Mouse (Mus musculus): ENCODE results near the gene Cpsf3.

Gene Cpsf3

DNA sequence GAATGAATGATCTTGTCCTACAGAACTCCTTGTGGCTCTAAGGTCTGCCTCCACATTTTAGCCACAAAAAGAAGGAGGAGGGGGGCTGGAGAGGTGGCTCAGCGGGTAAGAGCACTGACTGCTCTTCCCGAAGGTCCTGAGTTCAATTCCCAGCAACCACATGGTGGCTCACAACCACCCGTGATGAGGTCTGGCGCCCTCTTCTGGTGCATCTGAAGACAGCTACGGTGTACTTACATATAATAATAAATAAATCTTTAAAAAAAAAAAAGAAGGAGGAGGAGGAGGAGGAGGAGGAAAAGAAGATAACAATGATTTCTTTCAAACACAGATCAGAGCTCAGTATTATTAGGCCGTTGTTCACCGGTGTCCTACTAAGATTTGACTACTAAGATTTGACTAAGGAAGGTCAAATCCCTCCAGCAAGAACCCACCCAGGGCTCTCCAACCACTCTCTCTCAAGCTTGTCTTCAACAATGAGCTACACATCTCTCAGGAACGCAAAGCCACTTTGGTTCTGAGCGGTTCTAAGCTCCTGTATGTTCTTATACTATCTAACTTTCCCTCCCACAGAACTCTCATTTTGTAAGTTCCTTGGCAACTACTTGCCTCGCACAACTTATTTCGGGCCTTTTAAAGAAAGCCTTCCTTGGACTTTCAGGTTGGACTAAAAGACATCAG, at the start of gene Cpsf3:
Gene Cpsf3 (plus strand): TSS at position 631 of the 681 bp plus-strand sequence.
- no peak for DNase-seq (ENCODE audit: low read depth, low spot score)

DNA sequence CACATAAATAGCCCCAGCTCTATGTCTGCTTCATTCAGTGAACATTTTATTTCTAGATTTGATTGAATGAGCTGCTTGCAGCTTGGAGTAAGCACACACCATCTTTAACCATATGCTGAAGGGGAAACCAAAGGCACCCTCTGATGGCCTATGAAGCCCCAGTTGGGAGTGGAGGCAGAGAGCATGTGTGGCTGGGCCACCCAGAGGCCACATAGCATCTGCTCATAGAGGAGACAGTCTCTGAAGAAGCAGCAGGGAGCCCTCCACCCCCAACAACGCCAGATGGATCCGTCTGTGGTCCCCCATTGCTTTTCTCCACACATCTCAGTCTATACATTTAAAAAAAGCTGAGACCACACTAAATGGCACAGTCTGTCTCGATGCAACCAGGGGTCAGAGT, 43.2 kb upstream of the Cpsf3 start:
- no peak for DNase-seq (ENCODE audit: low read depth, low spot score)

DNA sequence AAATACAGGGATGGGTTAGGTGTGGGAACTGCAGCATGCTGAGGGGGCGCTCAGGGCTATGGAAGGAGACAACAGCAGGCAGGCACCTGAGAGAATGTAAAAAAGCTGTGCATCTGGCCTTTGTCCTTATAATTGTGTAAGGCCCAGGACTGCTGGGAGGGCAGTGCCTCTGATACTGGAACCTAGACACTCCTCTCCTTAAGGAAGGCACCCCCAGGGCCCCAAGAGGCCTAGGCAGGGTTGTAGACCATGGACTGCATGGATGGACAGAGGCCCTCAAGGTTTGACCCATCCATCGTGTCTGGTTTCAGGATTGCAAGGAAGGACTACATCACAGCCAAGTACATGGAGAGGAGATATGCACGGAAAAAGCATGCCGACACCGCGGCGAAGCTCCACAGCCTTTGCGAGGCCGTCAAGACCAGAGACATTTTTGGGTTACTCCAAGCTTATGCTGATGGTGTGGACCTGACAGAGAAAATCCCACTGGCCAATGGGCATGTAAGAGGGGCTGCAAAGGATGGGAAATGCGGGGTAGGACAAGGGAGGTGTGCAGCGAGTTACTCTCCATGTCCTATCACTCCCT, 40.7 kb upstream of the Cpsf3 start:
- no peak for DNase-seq (ENCODE audit: low read depth, low spot score)

DNA sequence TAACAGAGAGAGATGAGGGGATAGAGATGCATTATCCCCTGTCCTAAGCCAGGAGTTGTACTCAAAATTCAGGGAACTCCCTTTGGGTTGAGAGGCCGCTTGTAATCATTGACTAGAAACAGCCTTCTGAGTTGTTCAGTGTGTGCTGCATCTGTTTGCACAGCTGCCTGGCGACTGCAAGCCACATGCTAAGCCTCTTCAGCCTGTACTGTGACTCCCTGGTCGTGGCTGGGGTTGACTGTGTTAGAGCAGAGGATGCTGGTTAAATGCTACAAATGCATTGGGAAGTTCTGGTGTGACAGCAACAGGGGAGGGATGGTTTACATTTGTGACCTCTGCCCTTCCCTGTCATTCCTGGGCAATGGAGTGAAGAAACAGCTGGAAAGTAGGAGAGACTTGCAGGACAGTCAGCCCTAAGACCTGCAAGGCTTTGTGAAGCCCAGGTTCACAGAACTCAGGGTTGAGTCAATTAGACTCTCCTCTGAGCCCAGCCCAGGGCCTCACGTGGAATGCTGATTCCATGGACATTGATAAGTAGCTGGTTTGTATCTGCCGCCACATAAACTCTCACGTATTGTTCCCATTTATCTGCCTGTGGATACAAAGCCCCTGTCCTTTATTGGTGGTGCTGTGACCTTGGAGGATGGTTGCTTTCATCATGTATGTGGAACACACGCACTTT, 37.3 kb upstream of the Cpsf3 start:
- no peak for DNase-seq (ENCODE audit: low read depth, low spot score)

DNA sequence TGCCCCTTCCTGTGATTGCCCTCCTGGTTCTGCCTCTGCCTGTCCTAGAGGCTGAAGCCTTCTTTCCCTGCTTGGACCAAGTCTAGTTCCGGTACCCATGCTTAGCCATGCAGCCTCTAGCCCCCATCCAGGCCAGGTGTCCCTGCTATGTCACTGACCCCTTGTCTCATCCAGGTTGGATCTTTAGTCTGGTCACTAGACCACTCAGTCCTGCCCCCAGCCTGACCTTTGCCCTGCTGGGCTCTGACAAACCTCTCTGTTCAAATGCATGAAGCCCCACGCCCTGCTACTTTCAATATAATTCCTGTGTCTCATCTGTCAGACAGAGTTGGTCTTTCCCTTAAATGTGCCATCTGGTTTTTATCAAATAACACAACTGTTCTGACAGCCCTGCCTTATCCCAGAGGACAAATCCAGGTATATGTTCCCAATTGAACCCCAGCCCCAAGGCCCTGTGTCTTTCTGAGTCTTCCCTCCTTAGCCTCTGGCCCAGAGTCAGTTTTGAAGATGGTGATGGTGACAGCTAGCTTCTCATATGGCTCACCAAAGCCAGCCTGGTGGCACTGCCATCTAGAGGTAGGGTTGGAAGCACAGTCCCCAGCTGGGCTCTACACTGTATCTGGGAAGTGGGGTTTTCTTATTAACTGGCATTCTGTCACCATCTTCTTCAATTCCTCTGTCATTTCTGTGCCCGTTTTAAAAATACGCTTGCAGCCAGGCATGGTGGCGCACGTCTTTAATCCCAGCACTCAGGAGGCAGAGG, 24.5 kb upstream of the Cpsf3 start:
- DNase-seq (ENCODE audit: low read depth, low spot score) = no peak

DNA sequence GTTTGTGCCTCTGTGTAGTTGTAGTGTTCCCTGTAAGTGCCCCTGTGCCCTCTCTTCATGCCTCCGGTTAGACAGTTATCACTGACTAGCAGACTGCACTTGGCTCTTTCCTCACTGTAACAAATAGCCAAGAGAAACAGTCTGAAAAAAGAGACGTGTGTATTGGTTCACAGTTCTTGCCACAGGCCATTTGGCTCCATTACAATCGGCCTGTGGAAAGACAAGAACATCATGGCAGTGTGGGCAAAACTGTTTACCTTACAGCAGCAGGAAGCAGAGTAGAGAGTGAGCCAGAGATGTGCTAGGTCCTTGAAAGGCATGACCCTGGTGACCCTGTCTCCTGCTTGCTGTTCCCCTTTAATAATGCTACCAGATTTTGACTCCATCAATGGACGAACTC, 23.7 kb upstream of the Cpsf3 start:
- DNase-seq (ENCODE audit: low read depth, low spot score) = no peak

DNA sequence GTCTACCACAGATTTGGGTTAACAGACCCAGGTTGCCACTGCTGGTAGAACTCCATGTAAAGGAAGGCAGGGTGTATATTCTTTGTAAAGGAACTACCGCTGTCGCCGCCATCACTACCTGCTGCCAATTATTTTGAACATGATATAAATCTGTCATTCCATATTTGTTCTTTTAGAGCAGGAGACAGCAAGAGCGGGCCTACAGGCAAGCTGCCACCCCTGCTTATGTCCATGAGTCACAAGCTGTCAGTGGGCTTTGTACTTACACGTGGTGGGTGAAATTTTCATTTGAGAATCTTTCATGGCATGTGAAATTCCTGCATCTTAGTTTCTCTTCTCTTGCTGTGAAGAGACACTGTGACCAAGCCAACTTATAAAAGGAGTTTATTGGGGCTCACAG, 21.9 kb upstream of the Cpsf3 start:
- DNase-seq (ENCODE audit: low read depth, low spot score) = no peak

DNA sequence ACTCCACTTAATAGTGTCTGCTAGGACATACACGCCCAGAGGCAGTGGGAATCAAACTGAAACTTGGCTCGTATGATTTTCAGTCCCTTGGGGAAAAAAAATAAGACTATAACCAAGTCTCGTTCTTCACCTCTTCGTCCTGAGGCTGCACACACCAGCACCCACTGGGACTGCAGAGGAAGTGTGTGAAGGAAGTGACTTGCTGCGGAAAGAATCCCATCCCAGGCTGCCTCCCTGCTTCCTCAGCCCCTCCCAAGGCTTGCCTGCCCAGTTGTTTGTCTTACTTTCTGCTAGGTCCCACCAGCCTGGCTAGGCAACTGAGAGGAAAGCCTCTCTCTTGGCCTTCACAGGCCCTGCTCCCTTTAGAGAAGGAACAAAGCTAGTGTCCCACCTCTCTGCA, 20.9 kb upstream of the Cpsf3 start:
- peak; percentile 72 for DNase-seq (ENCODE audit: low read depth, low spot score)

DNA sequence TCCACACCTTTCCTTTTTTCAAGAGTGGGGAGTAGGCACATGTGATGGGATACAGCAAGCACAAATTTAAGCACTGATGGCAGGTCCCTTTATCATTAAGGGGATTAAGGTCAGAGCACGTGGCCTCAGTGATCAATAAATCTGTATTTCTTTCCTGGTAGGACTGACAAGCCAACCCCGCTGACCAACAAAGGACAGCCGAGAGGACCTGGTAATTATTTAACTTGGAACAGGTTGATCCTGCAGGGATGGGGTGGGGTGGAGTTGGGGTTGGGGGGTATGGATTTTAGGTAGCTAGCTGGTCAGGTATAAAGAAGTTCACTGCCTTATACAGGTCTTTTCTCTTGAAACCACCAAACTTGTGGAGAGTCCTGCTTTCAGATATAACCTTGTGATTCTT, 20.2 kb upstream of the Cpsf3 start:
- no peak for DNase-seq (ENCODE audit: low read depth, low spot score)

DNA sequence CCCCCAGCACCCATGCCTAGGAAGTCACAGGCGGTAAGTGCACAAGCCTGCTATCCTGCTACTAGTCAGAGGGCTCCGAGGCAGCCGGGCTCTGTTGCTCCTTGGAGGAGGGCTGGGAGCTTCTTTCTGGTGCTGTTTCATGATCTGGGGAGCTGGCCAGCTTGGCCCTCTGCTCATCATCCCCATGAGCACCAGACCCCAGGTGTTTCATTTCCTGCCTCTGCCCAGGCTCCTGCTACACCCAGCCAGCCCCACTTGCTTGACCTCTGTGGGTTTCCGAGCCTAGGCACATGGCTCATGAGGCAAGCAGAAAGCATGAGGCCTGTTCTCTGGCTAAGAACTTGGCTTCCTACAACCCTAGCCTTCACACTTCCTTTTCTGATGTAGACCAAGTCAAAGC, 19.7 kb upstream of the Cpsf3 start:
- DNase-seq (ENCODE audit: low read depth, low spot score) = no peak

DNA sequence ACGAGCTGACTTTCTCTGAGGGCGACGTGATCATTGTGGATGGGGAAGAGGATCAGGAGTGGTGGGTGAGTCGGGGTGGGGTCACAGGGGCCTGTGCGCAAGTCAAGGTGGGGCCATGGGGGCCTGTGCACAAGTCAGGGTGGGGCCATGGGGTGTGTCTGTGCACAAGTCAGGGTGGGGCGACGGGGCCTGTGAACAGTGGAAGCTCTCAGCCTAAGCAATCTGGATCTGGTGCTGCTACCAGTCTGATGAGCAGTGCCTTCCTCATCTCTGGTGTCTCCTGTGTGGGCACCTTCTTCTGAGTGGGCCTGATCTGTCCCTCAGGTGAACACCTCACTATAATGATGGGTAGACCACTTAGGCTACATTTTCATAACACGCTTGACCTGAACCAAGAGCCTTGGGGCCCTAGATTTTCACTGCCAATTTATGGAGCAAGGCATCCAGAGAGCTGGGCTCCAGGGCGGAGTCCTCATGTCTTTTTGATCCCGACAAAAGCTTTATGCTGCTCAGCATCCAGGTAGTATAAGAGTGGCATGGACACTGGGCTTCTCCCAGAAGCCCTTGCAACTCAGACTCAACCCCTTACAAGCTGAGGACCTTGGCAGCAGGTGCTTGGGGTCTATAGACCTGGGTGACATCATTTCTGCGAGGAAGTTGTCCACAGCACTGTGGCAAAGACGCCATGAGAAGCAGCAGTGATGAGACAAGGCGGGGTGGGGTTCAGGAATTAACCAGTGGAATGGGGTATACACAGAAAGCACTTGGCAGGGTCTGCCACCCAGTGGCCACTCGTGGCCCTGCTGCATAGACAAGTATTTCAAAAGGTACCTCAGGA, 19.0 kb upstream of the Cpsf3 start:
- peak; percentile 34 for DNase-seq (ENCODE audit: low read depth, low spot score)

DNA sequence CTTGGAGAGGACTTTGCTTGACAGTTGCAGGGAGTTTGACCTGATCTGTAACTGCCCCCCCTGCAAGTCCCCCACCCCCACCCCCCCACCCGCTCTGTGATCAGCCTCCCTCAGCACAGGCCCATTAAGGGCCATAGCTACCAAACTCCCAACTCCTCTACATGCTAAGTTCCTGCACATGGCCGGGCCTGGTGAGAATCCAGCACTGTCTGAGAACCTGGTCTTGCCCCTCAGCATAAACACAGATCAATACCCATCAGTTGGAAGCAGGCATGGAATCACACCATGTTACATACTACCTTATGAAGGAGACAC, 18.4 kb upstream of the Cpsf3 start:
- DNase-seq (ENCODE audit: low read depth, low spot score) = no peak

DNA sequence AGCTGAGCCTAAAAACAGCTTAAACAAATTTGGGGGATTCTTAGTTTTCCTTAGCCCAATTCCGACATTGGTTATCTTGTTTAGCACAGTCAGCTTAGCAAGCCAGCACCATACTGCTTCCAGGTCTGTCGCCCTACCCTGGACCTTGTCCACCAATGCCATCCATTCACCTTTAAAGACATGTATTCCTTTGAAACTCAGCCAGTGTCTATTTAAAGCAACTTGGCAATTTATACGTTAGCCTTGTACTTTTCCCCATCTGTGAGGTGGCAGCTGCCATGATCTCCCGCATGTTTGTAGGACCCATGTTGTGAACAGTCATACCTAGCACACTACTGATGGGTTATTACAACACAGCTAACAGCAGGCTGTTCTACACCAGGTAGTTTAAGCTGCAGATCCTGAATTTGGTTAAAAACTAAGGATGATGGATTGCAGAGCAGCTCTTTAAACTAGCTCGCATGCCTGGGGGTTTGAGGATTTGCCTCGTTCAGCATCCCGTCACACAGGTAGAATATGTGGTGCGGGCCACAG, 17.0 kb upstream of the Cpsf3 start:
- DNase-seq (ENCODE audit: low read depth, low spot score) = no peak

DNA sequence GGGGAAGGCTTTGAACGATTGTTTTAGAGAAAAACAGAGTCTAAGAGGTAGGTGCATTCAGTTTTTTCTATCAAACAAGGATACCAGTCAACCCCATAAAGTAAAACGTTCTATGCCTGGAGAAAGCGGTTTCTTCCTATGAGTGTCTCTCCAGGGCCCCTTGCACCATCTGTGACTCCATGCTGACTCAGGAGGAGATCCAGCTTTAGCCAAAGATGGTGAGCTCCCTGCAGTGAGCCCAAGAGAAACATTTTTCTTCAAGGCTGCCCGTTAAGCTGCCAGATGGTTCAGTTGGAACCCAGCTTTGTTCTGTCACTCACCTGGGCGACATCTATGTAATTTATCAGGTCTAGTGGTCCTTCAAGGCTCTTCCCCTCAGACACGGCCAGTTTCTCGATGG, 10.7 kb upstream of the Cpsf3 start:
- DNase-seq (ENCODE audit: low read depth, low spot score) = no peak

DNA sequence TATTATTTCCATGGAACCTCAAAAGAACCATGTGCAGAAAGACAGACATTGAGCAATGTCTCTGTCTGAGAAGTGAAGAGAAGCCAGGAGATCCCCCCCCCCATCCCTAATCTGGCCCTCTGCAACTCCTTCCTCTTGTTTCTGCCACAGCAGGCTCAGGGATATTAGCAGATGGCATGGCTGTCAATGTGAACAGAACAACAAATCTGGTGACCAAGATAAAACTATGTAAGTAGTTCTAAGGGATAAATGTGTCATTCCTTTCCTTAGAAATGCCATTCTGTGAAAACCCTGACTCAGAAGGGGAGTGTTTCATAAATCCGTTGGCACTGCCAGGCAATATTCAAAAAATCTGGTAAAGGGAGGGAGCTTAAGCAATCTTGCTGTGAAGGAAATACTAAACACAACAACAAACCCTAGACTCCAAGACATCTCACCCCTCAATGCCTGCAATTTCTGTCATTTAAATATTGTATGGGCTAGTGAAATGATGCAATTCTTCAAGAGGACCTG, 7.8 kb upstream of the Cpsf3 start:
- no peak for DNase-seq (ENCODE audit: low read depth, low spot score)

DNA sequence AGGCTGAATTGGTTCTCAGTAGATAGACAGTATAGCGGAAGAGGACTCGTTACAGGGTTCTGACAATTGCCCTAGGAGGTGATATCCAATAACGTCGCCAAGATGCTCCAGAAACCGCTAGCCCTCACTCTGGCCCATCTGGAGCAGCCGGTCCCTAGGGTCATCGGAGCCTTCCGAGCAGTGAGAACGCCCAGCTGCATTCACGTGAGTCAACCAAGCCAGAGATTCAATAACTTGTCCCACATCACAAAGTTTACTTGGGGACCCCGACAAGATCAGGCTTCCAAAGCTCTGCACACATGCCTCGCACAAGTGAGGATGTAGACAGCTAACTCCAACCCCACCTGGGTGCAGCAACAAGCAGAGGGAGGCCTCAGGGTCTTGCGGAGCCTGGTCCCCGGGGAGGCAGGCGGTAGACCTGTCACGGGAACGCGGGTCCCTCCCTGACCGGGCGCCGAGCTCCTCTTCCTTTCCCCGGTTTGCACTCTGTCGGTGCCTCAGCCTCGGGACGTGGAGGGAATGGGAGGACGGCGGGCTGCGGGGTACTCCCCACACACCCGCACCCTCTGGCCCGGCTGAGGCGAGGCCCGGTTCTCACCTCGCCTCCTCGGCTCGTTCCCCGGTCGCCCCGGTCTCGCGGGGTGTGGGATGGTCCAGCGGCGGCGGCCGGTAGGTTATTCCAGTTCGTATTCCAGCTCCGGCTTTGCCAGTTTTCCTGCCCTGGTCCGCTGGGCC, 484 bp downstream of the Cpsf3 start:
- no peak for DNase-seq (ENCODE audit: low read depth, low spot score)

DNA sequence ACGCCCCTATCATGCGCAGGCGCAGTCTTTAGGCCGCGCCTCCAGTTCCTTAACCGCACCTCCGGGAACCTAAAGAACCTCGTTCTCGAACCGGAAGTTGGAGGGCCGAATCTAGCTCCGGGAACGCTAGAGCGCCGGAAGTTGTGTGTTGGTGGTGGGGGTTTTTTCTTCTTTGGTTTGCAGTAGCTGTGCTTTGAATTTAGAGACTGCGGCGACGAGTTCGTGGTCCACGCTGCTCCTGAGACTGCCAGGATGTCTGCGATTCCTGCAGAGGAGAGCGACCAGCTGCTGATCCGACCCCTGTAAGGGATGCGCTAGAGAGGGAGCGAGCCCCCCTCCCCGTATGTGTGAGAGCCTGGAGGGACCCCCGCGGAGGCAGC, 1.0 kb downstream of the Cpsf3 start, which contains the start of gene Itgb1bp1:
Gene Itgb1bp1 (minus strand): TSS at position 42 of the 380 bp plus-strand sequence.
- peak; percentile 97 for DNase-seq (ENCODE audit: low read depth, low spot score)

DNA sequence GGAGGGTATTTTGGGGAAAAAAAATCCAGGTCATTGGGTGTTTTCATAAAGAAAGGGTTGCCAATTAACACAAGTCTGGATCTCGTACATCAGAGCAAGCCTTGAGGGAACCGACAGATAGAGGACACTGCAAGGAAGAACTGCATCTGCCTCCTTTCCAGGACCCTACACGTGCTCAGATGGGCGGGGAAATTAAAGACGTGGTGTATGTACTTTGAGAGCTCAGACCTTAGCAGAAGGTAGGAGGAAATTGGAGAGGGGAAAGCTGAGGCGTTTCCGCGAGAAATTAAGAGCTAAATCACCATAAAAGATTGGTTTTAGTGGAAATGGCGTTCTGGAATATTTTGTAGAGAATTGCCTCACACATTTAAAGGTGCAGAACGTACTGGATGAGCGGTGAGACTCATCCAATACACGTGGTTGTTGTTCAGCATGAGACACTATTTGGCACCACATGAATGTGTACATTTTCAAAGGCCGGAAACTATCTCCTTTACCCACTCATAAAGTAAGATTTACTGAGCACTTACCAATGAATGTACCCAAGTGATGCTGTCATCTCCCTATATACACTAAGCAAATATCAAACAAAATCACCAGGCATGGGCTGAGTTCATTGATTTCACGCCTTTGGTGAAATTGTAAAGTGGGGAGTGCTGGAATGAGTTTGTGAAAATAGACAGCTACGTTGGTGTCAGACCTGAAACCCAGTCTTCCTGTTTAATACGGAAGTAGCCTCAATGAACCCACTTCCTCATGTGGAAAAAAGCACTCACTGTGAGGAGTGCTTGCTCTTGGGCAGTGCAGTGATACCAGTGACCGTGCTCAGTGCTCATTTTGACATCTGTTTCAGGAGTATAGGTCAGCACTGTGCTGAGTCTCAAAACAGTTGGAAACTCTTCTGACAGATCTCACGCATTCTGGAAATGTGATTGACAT, 1.8 kb downstream of the Cpsf3 start:
- DNase-seq (ENCODE audit: low read depth, low spot score) = no peak

DNA sequence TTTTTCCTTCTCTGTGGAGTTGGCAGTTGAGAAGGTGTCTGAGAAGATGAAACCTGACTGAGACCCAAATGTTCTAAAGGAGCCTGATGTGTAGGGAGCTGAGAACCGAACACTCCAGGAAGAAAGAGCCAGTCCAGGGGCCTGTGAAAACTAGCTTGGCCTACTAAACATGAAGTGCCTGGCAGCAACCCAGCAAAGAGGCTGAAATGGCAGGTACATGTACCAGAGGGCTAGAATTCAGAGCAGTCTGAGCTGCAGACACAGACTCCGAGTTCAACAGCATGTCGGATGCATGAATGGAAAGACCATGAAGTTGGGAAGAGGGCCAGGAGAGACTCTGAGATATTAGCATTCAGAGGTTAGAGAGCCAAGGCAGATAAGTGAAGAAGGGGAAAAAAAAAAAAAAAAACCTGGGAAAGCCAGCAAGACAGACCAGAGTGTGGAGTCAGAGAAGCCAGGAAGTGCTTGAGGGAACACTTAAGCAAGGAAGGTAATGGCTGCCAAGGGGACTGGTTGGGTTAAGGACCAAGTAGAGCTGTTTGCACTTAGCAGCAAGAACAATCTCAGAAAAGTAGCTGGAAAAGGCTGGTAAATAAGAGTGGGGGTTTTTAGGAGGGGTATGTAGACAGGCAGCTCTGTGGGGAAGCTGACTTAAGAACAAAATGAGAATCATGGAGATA, 3.7 kb downstream of the Cpsf3 start:
- no peak for DNase-seq (ENCODE audit: low read depth, low spot score)
